Mouse (Mus musculus) midbrain, embryonic 14.5 days (tissue): ENCODE data around the gene Mroh2a. TPM values are rescaled to one million over a fixed set of nuclear protein-coding genes. Genes with fewer than 3 reads are reported as not detected.

ENCODE experiments used
- ATAC-seq: fragments of 200-750 bp; cut with Nextera tagmentation; 2 replicates; pipeline ENCODE4 v1.8.0; 2017; ENCODE audit warnings: moderate number of reproducible peaks, moderate library complexity; ENCODE audit not compliant: low FRiP score, low TSS enrichment
- DNase-seq: peaks from one replicate; pipeline ENCODE4 v3.0.0-alpha.2; 2015
- H3K27ac ChIP-seq: fragments of 300-500 bp; sonication (generic); replicated peaks from 2 replicates; pipeline ENCODE4 v1.5.1; 2014; ENCODE audit warnings: mild to moderate bottlenecking, low read depth, low read length, moderate library complexity
- H3K27me3 ChIP-seq: fragments of 300-500 bp; sonication (generic); 2 replicates; pipeline ENCODE4 v1.6.1; 2014; ENCODE audit warnings: low read length, control low read depth, mixed read lengths; ENCODE audit not compliant: control insufficient read depth, insufficient read depth
- H3K36me3 ChIP-seq: fragments of 300-500 bp; sonication (generic); 2 replicates; pipeline ENCODE4 v1.6.1; 2014; ENCODE audit warnings: low read length, control low read depth; ENCODE audit not compliant: control insufficient read depth, insufficient read depth
- H3K4me1 ChIP-seq: fragments of 300-500 bp; sonication (generic); 2 replicates; pipeline ENCODE4 v1.6.1; 2014; ENCODE audit warnings: mild to moderate bottlenecking, antibody characterized with exemption, low read length, control low read depth; ENCODE audit not compliant: control insufficient read depth, insufficient read depth
- H3K4me2 ChIP-seq: fragments of 300-500 bp; sonication (generic); 2 replicates; pipeline ENCODE4 v1.6.1; 2014; ENCODE audit warnings: mild to moderate bottlenecking, low read length, moderate library complexity
- H3K4me3 ChIP-seq: fragments of 300-500 bp; sonication (generic); replicated peaks from 2 replicates; pipeline ENCODE4 v1.5.1; 2014; ENCODE audit warnings: low read depth, low read length
- H3K9ac ChIP-seq: fragments of 300-500 bp; sonication (generic); replicated peaks from 2 replicates; pipeline ENCODE4 v1.6.1; 2014; ENCODE audit warnings: mild to moderate bottlenecking, low read length, moderate library complexity
- H3K9me3 ChIP-seq: fragments of 300-500 bp; sonication (generic); 2 replicates; pipeline ENCODE4 v1.6.1; 2016; ENCODE audit warnings: low read length, control low read depth, mixed read lengths; ENCODE audit not compliant: control insufficient read depth
- WGBS: fragments of 180-500 bp; shearing (Covaris S2); extraction: QIAGEN DNeasy Blood & Tissue Kit; methylation state at CpG from one replicate; pipeline ENCODE4 v1.1.7; 2014; 5-methylcytosine and 5-hydroxymethylcytosine counted together
- polyA plus RNA-seq: library from polyadenylated mRNA; unstranded; fragments of >200 nt; fragmentation: Nextera tagmentation; extraction: Ambion mirVana; gene quantifications from 2 replicates; pipeline ENCODE4 v1.2.1, GENCODE M21; 2014

The Mroh2a gene
- polyA plus RNA-seq, 1 experiment from 2014 or later, result 1.8 TPM

- Histone ChIP-seq H3K4me3 (no peak overlapping the region), H3K4me1 (no peaks in the 10 kb centered on the region), H3K4me2 (no peak overlapping the region), H3K9me3 (peaks cover 98% of the 10 kb centered on the region), H3K36me3 (no peaks in the 10 kb centered on the region), H3K27me3 (no peaks in the 10 kb centered on the region), H3K9ac (no peak overlapping the region), H3K27ac (no peak overlapping the region)
- ATAC-seq (0 out of 2 replicates have a peak, but pooled peaks have one; percentile 5), DNase-seq (no peak)
- 65% methylated on average over 11 of the region's 11 CpGs for WGBS
Observed at GRCm38 (mm10) chr1:88235046-88235893, 8.5 kb downstream of the Mroh2a start.

GRCm38 (mm10) chr1:88235894-88236415 lies 9.2 kb downstream of the Mroh2a start:
- ATAC-seq (no peak), DNase-seq (no peak)
- Histone ChIP-seq H3K4me1 (no peaks in the 10 kb centered on the region), H3K27ac (no peak overlapping the region), H3K4me2 (no peak overlapping the region), H3K36me3 (no peaks in the 10 kb centered on the region), H3K9me3 (peaks cover 98% of the 10 kb centered on the region), H3K9ac (no peak overlapping the region), H3K27me3 (no peaks in the 10 kb centered on the region), H3K4me3 (no peak overlapping the region)
- 58% methylated on average over 4 of the region's 4 CpGs for WGBS

GRCm38 (mm10) chr1:88237311-88237710 lies 10.5 kb downstream of the Mroh2a start:
- Histone ChIP-seq H3K4me1 (no peaks in the 10 kb centered on the region), H3K27ac (no peak overlapping the region), H3K36me3 (no peaks in the 10 kb centered on the region), H3K9ac (no peak overlapping the region), H3K4me2 (no peak overlapping the region), H3K27me3 (no peaks in the 10 kb centered on the region), H3K4me3 (no peak overlapping the region), H3K9me3 (peaks cover 98% of the 10 kb centered on the region)
- WGBS, result 79% methylated on average over 5 of the region's 5 CpGs
- DNase-seq, result no peak
- ATAC-seq, result no peak

- 78% methylated on average over 6 of the region's 6 CpGs for WGBS
- H3K4me3 ChIP-seq, result no peak overlapping the region
- H3K27ac ChIP-seq, result no peak overlapping the region
- no peak overlapping the region for H3K9ac ChIP-seq
- H3K4me1 ChIP-seq, result no peaks in the 10 kb centered on the region
- no peak for DNase-seq
- no peaks in the 10 kb centered on the region for H3K27me3 ChIP-seq
- peaks cover 96% of the 10 kb centered on the region for H3K9me3 ChIP-seq
- H3K4me2 ChIP-seq, result no peak overlapping the region
- H3K36me3 ChIP-seq, result no peaks in the 10 kb centered on the region
- ATAC-seq, result no peak
Observed at GRCm38 (mm10) chr1:88238771-88239170, 12.0 kb downstream of the Mroh2a start.

- no peaks in the 10 kb centered on the region for H3K36me3 ChIP-seq
- DNase-seq (no peak), ATAC-seq (no peak)
- no peaks in the 10 kb centered on the region for H3K27me3 ChIP-seq
- H3K4me1 ChIP-seq, result no peaks in the 10 kb centered on the region
- peaks cover 96% of the 10 kb centered on the region for H3K9me3 ChIP-seq
- no peak overlapping the region for H3K27ac ChIP-seq
- WGBS, result 76% methylated on average over 5 of the region's 5 CpGs
- H3K4me3 ChIP-seq, result no peak overlapping the region
- no peak overlapping the region for H3K4me2 ChIP-seq
- no peak overlapping the region for H3K9ac ChIP-seq
Observed at GRCm38 (mm10) chr1:88240072-88240471, 13.3 kb downstream of the Mroh2a start.

DNA sequence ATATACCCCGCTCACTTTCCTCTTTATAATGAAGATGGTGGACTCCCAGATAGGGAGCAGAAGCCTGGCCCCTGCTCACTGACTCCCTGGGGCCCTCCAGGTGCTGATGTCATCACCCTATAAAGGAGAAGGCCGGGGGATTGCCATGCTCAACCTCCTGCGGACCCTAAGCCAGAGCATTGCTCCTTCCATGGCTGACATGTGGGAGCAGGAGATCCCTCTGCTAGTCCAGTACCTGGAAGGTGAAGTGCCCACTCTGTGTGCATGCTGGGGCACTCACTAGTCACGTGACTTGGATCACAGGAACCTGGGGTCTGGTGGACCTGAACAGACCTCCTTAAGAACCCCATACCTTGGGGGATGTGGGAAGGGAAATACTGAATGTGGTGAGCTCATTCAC lies 13.8 kb downstream of the Mroh2a start:
- ATAC-seq (0 out of 2 replicates have a peak, but pooled peaks have one; percentile 4), DNase-seq (no peak)
- Histone ChIP-seq H3K36me3 (no peaks in the 10 kb centered on the region), H3K4me2 (no peak overlapping the region), H3K27me3 (no peaks in the 10 kb centered on the region), H3K9me3 (peaks cover 96% of the 10 kb centered on the region), H3K9ac (no peak overlapping the region), H3K27ac (no peak overlapping the region), H3K4me1 (no peaks in the 10 kb centered on the region), H3K4me3 (no peak overlapping the region)
- WGBS, result 71% methylated on average over 4 of the region's 4 CpGs

- Histone ChIP-seq H3K9ac (no peak overlapping the region), H3K4me3 (no peak overlapping the region), H3K27me3 (no peaks in the 10 kb centered on the region), H3K4me1 (no peaks in the 10 kb centered on the region), H3K4me2 (no peak overlapping the region), H3K9me3 (peaks cover 99% of the 10 kb centered on the region), H3K36me3 (no peaks in the 10 kb centered on the region), H3K27ac (no peak overlapping the region)
- no peak for ATAC-seq
- DNase-seq, result no peak
- WGBS, result 65% methylated on average over 5 of the region's 5 CpGs
Observed at GRCm38 (mm10) chr1:88243861-88244260, 17.1 kb downstream of the Mroh2a start.

GRCm38 (mm10) chr1:88245881-88246280 lies 19.1 kb downstream of the Mroh2a start:
- no peak for DNase-seq
- H3K4me2 ChIP-seq, result no peak overlapping the region

DNA sequence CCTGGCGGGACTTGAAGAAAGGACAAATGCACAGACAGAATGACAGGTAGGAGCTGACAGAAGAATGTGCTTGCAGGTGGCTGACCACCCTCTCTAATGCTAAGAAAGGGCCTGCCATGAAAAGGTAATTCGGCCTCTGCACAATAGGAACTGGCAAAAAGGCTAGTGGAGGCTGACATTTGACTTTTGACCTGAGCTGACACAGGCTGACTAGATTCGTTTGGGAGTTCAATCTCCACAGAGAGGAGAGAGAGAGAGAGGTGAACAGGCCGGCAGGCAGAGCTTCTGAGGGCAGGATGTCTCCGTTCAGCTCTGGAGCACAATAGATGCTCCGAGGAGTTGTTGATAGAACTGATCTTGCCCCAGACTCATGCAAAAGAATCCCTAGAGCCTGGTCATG lies 19.6 kb downstream of the Mroh2a start:
- ATAC-seq, result no peak
- no peaks in the 10 kb centered on the region for H3K36me3 ChIP-seq
- no peaks in the 10 kb centered on the region for H3K27me3 ChIP-seq
- H3K9me3 ChIP-seq, result peaks cover 99% of the 10 kb centered on the region
- WGBS, result 47% methylated on average over 6 of the region's 6 CpGs
- no peak overlapping the region for H3K4me2 ChIP-seq
- H3K27ac ChIP-seq, result no peak overlapping the region
- no peaks in the 10 kb centered on the region for H3K4me1 ChIP-seq
- no peak overlapping the region for H3K4me3 ChIP-seq
- DNase-seq, result no peak
- no peak overlapping the region for H3K9ac ChIP-seq

More at GRCm38 (mm10) chr1:88245881-88246280, 19.1 kb downstream of the Mroh2a start:
- peaks cover 99% of the 10 kb centered on the region for H3K9me3 ChIP-seq
- no peaks in the 10 kb centered on the region for H3K27me3 ChIP-seq
- H3K4me1 ChIP-seq, result no peaks in the 10 kb centered on the region
- H3K9ac ChIP-seq, result no peak overlapping the region
- H3K4me3 ChIP-seq, result no peak overlapping the region
- no peak overlapping the region for H3K27ac ChIP-seq
- WGBS, result 77% methylated on average over 6 of the region's 6 CpGs
- no peak for ATAC-seq
- H3K36me3 ChIP-seq, result no peaks in the 10 kb centered on the region
